Mouse (Mus musculus) adrenal gland, postnatal 4 days (tissue): Measurements from ENCODE around the gene Trmt13. TPM values are rescaled to one million over a fixed set of nuclear protein-coding genes. Genes with fewer than 3 reads are reported as not detected.
A peak's percentile ranks its signal among the peaks of the same experiment; 100 is the strongest.

Source experiments
- DNase-seq, 2 experiments: peaks; one replicate each; pipeline ENCODE4 v3.0.0; 2021 to 2022; ENCODE audit warnings: low spot score in 2 of 2, mixed read lengths in 2 of 2
- total RNA-seq, 2 experiments: library from RNA; stranded (reverse); gene quantifications; 2 replicates each; pipeline ENCODE4 v1.2.3; 2021

Gene Trmt13
- total RNA-seq, 2 experiments from 2014 or later = 19.5 to 23.2 TPM

- no peak for DNase-seq
Measured at GRCm38 (mm10) chr3:116634853-116635252, 20.5 kb upstream of the Trmt13 start.

GRCm38 (mm10) chr3:116634091-116634490, 19.7 kb upstream of the Trmt13 start:
- DNase-seq = no peak

GRCm38 (mm10) chr3:116632971-116633370, 18.6 kb upstream of the Trmt13 start:
- DNase-seq = no peak

GRCm38 (mm10) chr3:116631459-116631858, 17.1 kb upstream of the Trmt13 start:
- no peak for DNase-seq

- DNase-seq = no peak
Measured at GRCm38 (mm10) chr3:116622641-116623040, 8.3 kb upstream of the Trmt13 start.

GRCm38 (mm10) chr3:116620636-116621370, 6.4 kb upstream of the Trmt13 start:
- no peak for DNase-seq

- no peak for DNase-seq
Measured at GRCm38 (mm10) chr3:116618855-116619254, 4.5 kb upstream of the Trmt13 start.

GRCm38 (mm10) chr3:116615318-116616068, 1.1 kb upstream of the Trmt13 start:
- DNase-seq = no peak

GRCm38 (mm10) chr3:116604570-116604969, 9.8 kb downstream of the Trmt13 start:
- DNase-seq = no peak

- DNase-seq = no peak
Measured at GRCm38 (mm10) chr3:116601781-116602180, 12.6 kb downstream of the Trmt13 start.

- no peak for DNase-seq
Measured at GRCm38 (mm10) chr3:116601005-116601404, 13.4 kb downstream of the Trmt13 start.

GRCm38 (mm10) chr3:116599705-116600104, 14.7 kb downstream of the Trmt13 start:
- DNase-seq = no peak

- no peak for DNase-seq
Measured at GRCm38 (mm10) chr3:116595603-116595991, 18.8 kb downstream of the Trmt13 start.

- peak; percentile 96 for DNase-seq
Measured at GRCm38 (mm10) chr3:116594728-116595602, 19.4 kb downstream of the Trmt13 start, which contains the start of gene Sass6. Gene Sass6 (plus strand): TSS chr3:116594982.

GRCm38 (mm10) chr3:116594076-116594727, 20.2 kb downstream of the Trmt13 start:
- DNase-seq = peak in 1 of 2 experiments; percentile 18

GRCm38 (mm10) chr3:116582201-116582600, 32.2 kb downstream of the Trmt13 start:
- DNase-seq = no peak

GRCm38 (mm10) chr3:116577286-116577685, 37.1 kb downstream of the Trmt13 start:
- no peak for DNase-seq

GRCm38 (mm10) chr3:116570628-116571027, 43.8 kb downstream of the Trmt13 start:
- DNase-seq = no peak

- DNase-seq = no peak
Measured at GRCm38 (mm10) chr3:116563095-116563492, 51.3 kb downstream of the Trmt13 start.

- no peak for DNase-seq
Measured at GRCm38 (mm10) chr3:116562408-116563094, 51.8 kb downstream of the Trmt13 start, which contains the start of gene Lrrc39. Gene Lrrc39 (plus strand): TSS chr3:116562973.
